Mouse (Mus musculus) lung, postnatal 0 days (tissue): ENCODE results near the gene Lamtor3.
"Not testable (repeated sequence)": the region's sequence is repeated elsewhere in the genome, so short reads cannot be mapped to it uniquely, and the experiment has no call there.

ENCODE experiments used
- CTCF ChIP-seq: IDR thresholded peaks from 2 replicates; pipeline ENCODE4 v1.5.1; 2016; ENCODE audit warnings: antibody characterized with exemption, mild to moderate bottlenecking
- EP300 ChIP-seq: IDR thresholded peaks from 2 replicates; pipeline ENCODE4 v1.6.1; 2016; ENCODE audit warnings: antibody characterized with exemption, mild to moderate bottlenecking, control low read depth

- not testable (repeated sequence) for TF ChIP-seq EP300, CTCF
Observed at GRCm38 (mm10) chr3:137964014-137964413, 45.7 kb downstream of the Lamtor3 start.
